Mouse (Mus musculus) macrophage (primary cell): Measurements from ENCODE around the gene Gnat1. TPM values are rescaled to one million over a fixed set of nuclear protein-coding genes. Genes with fewer than 3 reads are reported as not detected.
A peak's percentile ranks its signal among the peaks of the same experiment; 100 is the strongest.

Experiments used
- H3K27ac ChIP-seq: fragments of 350-480 bp; formaldehyde crosslinking; 2 replicates; pipeline ENCODE4 v1.9.0; 2021
- H3K36me3 ChIP-seq: fragments of 350-480 bp; formaldehyde crosslinking; 2 replicates; pipeline ENCODE4 v1.9.0; 2021; ENCODE audit errors: inconsistent target
- H3K4me3 ChIP-seq: fragments of 350-480 bp; formaldehyde crosslinking; 2 replicates; pipeline ENCODE4 v1.9.0; 2021; ENCODE audit errors: inconsistent target
- H3K79me2 ChIP-seq: fragments of 350-480 bp; formaldehyde crosslinking; 2 replicates; pipeline ENCODE4 v1.9.0; 2021; ENCODE audit errors: inconsistent target
- WGBS: methylation state at CpG from one replicate; pipeline ENCODE4 v1.1.7; 2026; ENCODE audit warnings: inconsistent platforms; ENCODE audit not compliant: missing documents; 5-methylcytosine and 5-hydroxymethylcytosine counted together
- polyA plus RNA-seq: library from polyadenylated mRNA; stranded (reverse); fragments of 250-400 nt; gene quantifications from 3 replicates; pipeline ENCODE4 v1.2.4, GENCODE M21; 2018; ENCODE audit warnings: inconsistent platforms

The Gnat1 gene
- polyA plus RNA-seq, 1 experiment from 2014 or later = not detected

- WGBS = 66% methylated on average over 12 of the region's 12 CpGs
- Histone ChIP-seq H3K36me3 (no peaks in the 10 kb centered on the region), H3K79me2 (no peaks in the 10 kb centered on the region), H3K4me3 (no peak overlapping the region), H3K27ac (no peak overlapping the region)
These were observed 28.6 kb downstream of the Gnat1 start for GRCm38 (mm10) chr9:107650708-107651481.

GRCm38 (mm10) chr9:107650225-107650624, 29.3 kb downstream of the Gnat1 start:
- Histone ChIP-seq H3K27ac (no peak overlapping the region), H3K4me3 (no peak overlapping the region), H3K79me2 (no peaks in the 10 kb centered on the region), H3K36me3 (no peaks in the 10 kb centered on the region)
- 85% methylated on average over 7 of the region's 7 CpGs for WGBS

DNA sequence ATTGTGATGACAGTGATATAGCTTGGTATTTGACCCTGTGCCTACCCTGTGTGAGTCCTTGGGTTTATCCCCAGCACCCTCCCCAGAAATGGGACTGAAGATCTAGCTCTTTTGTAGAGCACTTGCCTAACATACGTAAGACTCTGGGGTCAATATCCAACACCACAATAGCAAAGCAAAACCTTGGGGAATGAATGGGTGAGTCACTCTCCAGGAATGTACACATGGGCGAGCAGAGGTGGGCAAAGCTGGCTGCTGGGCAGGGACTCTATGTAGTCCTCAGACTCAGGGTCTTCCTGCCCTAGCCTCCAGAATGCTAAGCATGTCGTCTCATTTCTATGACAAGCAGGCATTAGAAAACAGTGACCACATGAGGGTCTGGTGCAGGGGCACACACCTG, 30.7 kb downstream of the Gnat1 start:
- no peaks in the 10 kb centered on the region; the same call in 1 of the 2 replicates for H3K79me2 ChIP-seq
- H3K4me3 ChIP-seq = no peak overlapping the region
- no peaks in the 10 kb centered on the region for H3K36me3 ChIP-seq
- H3K27ac ChIP-seq = no peak overlapping the region
- WGBS = 93% methylated on average over 3 of the region's 3 CpGs

DNA sequence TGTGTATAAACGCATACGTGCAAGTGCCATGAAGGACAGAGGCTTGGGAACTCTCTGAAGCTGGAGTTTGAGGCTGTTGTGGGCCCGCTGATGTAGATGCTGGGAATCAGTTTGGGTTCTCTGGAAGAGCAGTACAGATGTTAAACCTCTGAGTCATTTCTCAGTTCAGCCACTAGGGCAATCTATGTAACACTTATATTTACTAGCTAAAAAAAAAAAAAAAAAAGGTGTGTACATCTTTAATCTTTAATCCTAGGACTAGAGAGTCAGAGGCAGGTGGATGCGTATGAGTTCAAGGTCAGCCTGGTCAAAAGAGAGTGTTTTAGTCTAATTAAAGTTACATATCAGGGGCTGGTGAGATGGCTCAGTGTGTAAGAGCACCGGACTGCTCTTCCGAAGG, 32.5 kb downstream of the Gnat1 start:
- Histone ChIP-seq H3K79me2 (no peaks in the 10 kb centered on the region; the same call in 1 of the 2 replicates), H3K27ac (no peak overlapping the region), H3K4me3 (no peak overlapping the region), H3K36me3 (no peaks in the 10 kb centered on the region)
- 87% methylated on average over 6 of the region's 6 CpGs for WGBS

DNA sequence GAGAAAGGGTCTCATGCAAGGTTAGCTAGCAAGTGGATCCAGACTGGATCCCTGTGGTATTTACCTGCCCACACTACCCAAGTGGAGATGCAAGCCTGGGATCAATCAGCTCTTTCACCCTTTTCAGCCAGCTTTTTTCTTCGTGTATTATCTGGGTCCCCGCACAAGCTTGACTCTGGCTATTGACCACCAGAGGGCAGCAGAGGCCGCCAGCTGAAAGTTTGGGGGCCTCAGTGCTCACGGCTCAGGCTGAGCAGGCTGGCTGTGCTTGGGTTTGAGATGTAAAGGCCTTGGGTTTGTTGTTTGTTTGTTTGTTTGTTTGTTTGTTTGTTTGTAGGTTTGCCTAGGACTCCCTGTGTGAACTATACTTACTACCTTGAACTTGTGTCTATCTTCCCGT, 33.9 kb downstream of the Gnat1 start:
- no peak overlapping the region for H3K4me3 ChIP-seq
- H3K27ac ChIP-seq = no peak overlapping the region
- no peaks in the 10 kb centered on the region; the same call in 1 of the 2 replicates for H3K79me2 ChIP-seq
- no peaks in the 10 kb centered on the region for H3K36me3 ChIP-seq
- WGBS = 20% methylated on average over 5 of the region's 5 CpGs

GRCm38 (mm10) chr9:107645153-107645510, 34.4 kb downstream of the Gnat1 start:
- no peaks in the 10 kb centered on the region for H3K36me3 ChIP-seq
- H3K27ac ChIP-seq = no peak overlapping the region
- no peak overlapping the region for H3K4me3 ChIP-seq
- WGBS = 37% methylated on average over 7 of the region's 7 CpGs
- no peaks in the 10 kb centered on the region; the same call in 1 of the 2 replicates for H3K79me2 ChIP-seq

- peak overlapping the region; percentile 49 for H3K27ac ChIP-seq
- H3K36me3 ChIP-seq = no peaks in the 10 kb centered on the region
- no peaks in the 10 kb centered on the region; the same call in 1 of the 2 replicates for H3K79me2 ChIP-seq
- H3K4me3 ChIP-seq = peak overlapping the region; percentile 46
- 2% methylated on average over 35 of the region's 35 CpGs for WGBS
These were observed 34.9 kb downstream of the Gnat1 start for GRCm38 (mm10) chr9:107644495-107645152.

DNA sequence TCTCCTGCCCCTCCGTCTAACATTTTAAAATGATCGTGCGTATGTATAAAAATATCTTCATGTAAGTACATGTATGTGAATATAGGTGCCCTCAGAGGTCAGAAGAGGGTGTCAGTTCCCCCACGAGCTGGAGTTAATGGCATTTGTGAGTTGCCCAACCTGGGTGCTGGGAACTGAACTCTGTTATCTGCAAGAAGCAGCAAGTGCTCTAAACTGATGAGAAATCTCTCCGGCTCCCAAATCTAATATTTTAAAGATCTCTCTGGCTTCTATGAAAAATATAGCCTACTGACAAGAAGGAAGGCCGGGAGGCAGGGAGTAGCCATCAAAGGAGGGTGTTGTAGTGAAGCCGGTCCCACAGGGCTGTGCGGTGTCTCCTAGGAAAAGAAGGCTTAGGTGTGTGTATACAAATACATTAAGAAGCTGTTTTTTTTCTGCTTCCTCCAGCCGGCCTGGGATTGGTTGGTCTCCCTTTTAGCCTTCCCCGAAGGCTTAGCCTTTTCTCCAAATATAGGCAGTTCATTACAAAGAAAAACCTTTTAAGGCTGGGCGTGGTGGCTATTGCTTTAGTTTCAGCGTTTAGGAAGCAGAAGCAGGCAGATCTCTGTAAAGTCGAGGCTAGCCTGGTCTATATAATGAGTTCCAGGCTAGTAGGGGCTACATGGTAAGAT, 35.8 kb downstream of the Gnat1 start:
- Histone ChIP-seq H3K4me3 (0 out of 2 replicates have a peak overlapping the region, but pooled peaks have one; percentile 46), H3K36me3 (no peaks in the 10 kb centered on the region), H3K79me2 (no peaks in the 10 kb centered on the region; the same call in 1 of the 2 replicates), H3K27ac (no peak overlapping the region)
- WGBS = 93% methylated on average over 13 of the region's 13 CpGs

DNA sequence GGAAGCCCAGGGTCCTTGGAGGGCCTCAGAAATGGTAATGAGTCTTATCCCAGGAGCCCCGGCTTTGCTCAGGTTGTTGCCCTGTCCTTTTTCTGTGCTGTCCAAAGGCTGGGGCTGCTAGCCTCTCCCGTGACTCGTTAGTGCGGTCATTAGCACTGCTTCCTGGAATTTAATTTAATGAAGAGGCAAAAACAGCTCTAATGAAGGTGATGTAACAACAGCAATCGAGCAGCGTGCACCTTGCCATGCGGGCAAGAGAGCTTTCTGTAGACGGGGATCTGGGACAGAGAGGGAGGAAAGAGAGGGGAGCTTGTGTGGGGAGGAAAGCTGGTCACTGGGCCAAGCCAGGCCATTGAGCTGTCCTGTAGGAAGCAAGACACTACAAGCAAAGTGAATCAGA, 37.8 kb downstream of the Gnat1 start:
- Histone ChIP-seq H3K79me2 (no peaks in the 10 kb centered on the region; the same call in 1 of the 2 replicates), H3K27ac (peak overlapping the region; percentile 89), H3K36me3 (no peaks in the 10 kb centered on the region), H3K4me3 (no peak overlapping the region)
- WGBS = 89% methylated on average over 8 of the region's 8 CpGs

GRCm38 (mm10) chr9:107640257-107640772, 39.2 kb downstream of the Gnat1 start:
- WGBS = 0% methylated on average over 7 of the region's 8 CpGs
- H3K27ac ChIP-seq = peak overlapping the region; percentile 89
- H3K36me3 ChIP-seq = no peaks in the 10 kb centered on the region
- no peaks in the 10 kb centered on the region; the same call in 1 of the 2 replicates for H3K79me2 ChIP-seq
- no peak overlapping the region for H3K4me3 ChIP-seq

DNA sequence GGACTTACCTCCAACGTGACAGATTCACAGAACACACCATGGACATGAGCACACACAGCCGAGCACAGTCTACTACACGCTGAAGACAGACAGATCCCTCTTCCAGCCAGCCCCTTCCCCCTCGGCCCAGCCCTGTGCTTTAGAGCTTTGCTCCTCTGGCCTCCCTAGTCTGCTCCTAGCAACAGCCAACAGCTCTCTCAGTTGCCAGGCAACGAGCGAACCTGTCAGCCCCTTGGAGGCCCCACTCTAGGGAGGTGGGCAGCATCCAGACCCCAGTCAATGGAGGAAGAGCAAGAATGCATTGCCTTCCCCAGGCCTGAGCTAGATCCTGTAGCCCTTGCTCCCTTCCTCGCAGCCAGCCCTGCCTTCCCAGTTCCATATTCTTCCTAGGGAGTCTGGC, 42.4 kb downstream of the Gnat1 start:
- no peak overlapping the region for H3K4me3 ChIP-seq
- 94% methylated on average over 7 of the region's 7 CpGs for WGBS
- H3K27ac ChIP-seq = no peak overlapping the region
- peaks cover 30% of the 10 kb centered on the region for H3K79me2 ChIP-seq
- no peaks in the 10 kb centered on the region for H3K36me3 ChIP-seq

- 8% methylated on average over 14 of the region's 38 CpGs for WGBS
- H3K36me3 ChIP-seq = no peaks in the 10 kb centered on the region
These were observed 44.1 kb downstream of the Gnat1 start, which contains the start of gene Gnai2 for GRCm38 (mm10) chr9:107635279-107636028. Gnai2 (minus strand) TSS chr9:107635367.

DNA sequence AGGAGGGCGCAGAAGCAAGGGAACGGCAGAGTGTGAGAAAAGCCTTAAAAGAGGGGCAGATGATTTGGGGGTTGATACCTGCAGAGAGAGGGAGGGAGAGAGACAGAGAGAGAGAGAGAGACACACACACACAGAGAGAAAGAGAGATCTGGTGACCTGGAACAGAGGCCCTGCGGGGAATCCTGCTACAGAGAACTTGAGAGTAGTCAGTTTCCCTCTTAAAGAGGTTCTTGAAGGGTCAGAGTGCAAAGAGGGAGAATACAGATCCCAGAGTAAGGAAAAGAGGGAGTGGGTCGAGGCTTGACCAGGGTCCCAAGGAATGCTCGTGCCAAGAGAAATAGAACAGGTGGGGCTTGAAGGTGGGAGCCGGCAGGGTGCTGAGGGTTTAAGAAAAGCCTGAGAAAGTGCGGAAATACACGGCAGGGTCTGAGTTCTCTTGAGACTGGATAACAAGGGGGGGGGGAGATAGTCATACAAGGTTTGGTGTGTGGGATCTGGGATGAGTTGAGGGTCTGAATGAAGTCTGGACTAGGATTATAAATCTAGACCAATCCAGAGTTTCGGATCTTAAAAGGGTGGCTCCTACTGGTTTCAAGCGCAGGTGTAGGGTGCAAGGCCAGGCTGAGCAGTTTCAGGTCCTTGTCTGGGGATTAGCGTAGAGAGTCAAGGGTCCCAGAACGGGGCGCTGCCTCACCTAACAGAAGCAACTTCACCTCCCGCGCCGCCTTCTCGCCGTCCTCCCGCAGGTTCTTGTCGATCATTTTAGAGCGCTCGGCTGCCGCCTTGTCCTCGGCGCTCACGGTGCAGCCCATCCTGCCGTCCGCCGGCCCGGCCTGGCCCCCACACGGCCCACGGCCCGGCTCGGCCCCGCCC, 44.9 kb downstream of the Gnat1 start:
- Histone ChIP-seq H3K79me2 (peaks cover 54% of the 10 kb centered on the region), H3K36me3 (no peaks in the 10 kb centered on the region), H3K4me3 (peak overlapping the region; percentile 99), H3K27ac (peak overlapping the region; percentile 95)
- WGBS = under 1% methylated on average over 34 of the region's 35 CpGs

More at GRCm38 (mm10) chr9:107635279-107636028, 44.1 kb downstream of the Gnat1 start, which contains the start of gene Gnai2:
- Histone ChIP-seq H3K79me2 (peaks cover 46% of the 10 kb centered on the region), H3K4me3 (peak within 1 kb of the TSS; percentile 99), H3K27ac (peak within 1 kb of the TSS; percentile 95)
